Mouse (Mus musculus): ENCODE data around the gene Klhl42. TPM values are rescaled to one million over a fixed set of nuclear protein-coding genes. Genes with fewer than 3 reads are reported as not detected.
A peak's percentile ranks its signal among the peaks of the same experiment; 100 is the strongest.

The Klhl42 gene
- polyA plus RNA-seq, 1 experiment = 3.9 TPM

DNA sequence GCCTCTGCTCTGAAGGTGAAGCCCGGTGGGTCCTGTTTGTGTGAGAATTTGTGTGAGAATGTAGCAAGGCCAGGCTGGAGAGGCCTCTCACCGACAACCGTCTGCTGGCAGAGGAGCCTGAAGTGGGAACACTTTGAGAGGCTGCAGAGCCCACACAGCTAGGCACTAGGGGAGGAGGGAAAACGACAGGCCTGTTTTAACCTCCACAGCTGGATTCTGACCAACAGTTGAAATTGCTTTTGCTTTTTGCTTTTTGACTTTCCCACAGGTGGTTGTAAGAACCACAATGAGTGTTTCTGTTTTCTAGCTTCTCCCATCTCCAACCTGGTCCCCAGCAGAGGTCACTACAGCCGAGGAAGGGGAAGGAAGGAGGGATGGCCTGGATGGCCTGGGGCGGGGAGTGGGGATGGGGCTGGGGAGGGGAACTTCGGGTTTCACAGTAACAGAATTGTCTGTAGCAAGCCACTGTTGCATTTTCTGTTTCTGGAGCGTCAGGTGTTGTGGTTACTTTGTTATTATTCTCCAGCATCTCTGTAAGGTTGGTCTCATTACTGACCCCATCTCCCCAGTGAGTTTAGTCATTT lies 6.3 kb downstream of the Klhl42 start:
- Histone ChIP-seq H3K4me3 (ENCODE audit: low read depth, low read length) (no peak overlapping the region), H3K4me1 (ENCODE audit: control insufficient read depth, insufficient read depth, insufficient read length, low read length) (0 out of 2 replicates have a peak, but pooled peaks cover 1% of the 10 kb centered on the region), H3K27ac (ENCODE audit: insufficient read depth, low read depth, low read length) (no peak overlapping the region), H3K36me3 (ENCODE audit: control insufficient read depth, insufficient read depth, low read length) (peaks cover 4% of the 10 kb centered on the region), H3K27me3 (ENCODE audit: control insufficient read depth, insufficient read depth, low read length) (no peaks in the 10 kb centered on the region)
- TF ChIP-seq CTCF (IDR thresholded peaks at IDR 0.05; ENCODE audit: extremely low read depth, insufficient read length, insufficient replicate concordance, low read depth, low read length) (no peak), POLR2A (IDR thresholded peaks at IDR 0.05; ENCODE audit: low read depth, low read length) (no peak)
- 65% methylated on average over 8 of the region's 8 CpGs for WGBS

DNA sequence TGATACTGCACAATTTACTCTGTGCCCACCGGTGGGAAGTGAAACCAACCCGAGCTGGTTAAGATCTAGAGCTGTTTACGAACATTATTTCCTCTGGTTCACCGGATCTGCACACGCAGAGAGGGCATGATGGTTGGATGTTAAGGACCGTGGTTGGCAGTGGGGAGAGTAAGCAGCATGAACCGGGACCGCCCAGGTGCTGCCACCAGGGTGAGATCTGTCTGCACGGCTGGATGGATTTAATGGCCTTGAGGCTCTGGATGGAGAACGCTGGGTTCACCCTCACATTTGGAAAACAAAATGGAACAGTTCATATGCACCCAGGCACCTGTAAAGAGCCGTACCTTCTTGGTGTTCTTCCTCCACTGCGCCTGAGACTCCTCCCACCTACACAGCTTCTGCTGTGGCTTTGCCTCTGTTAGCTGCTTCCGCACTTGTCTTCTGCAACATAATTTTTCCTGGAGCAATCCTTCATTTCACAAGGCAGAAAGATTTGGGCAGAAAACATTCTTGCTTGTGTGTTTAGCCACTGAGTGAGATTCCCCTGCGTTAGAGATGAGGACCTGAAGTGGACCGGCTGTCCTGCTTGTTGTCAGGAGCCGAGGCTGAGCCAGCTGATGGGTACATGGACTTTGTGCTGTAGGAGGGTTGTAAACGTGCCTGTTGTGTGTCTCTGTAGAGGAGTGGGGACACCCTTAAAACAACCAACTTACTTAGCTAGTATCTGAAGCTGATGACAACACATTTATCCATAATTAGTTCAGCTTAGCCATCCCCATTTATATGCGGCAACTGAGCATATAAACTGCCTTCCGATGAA lies 8.5 kb downstream of the Klhl42 start:
- Histone ChIP-seq H3K4me3 (ENCODE audit: low read depth, low read length) (peak overlapping the region; percentile 44), H3K27me3 (ENCODE audit: control insufficient read depth, insufficient read depth, low read length) (no peaks in the 10 kb centered on the region), H3K27ac (ENCODE audit: insufficient read depth, low read depth, low read length) (0 out of 2 replicates have a peak overlapping the region, but pooled peaks have one; percentile 48), H3K36me3 (ENCODE audit: control insufficient read depth, insufficient read depth, low read length) (peaks cover 8% of the 10 kb centered on the region), H3K4me1 (ENCODE audit: control insufficient read depth, insufficient read depth, insufficient read length, low read length) (no peaks in the 10 kb centered on the region)
- 41% methylated on average over 19 of the region's 19 CpGs for WGBS
- TF ChIP-seq CTCF (IDR thresholded peaks at IDR 0.05; ENCODE audit: extremely low read depth, insufficient read length, insufficient replicate concordance, low read depth, low read length) = no peak
- no peak for TF ChIP-seq POLR2A (IDR thresholded peaks at IDR 0.05; ENCODE audit: low read depth, low read length)

DNA sequence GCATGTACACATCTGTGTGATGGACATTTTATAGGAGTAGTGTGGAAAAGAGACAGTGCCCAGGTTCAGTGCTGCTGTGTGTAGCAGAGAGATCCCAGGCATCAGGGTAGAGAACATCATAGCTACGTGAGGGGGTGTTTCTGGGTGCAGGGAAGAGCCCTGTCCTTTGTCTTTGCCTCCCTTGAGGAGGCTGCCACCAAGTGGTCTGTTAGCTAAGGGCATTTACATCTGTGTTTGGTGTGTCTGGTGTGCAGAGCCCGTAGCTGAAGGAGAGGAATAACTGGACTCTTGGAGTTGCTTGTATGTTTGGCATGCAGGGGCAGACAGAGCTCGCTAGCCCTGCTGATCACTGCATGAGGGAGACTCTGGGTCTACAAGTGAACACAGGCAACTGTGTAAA lies 11.1 kb downstream of the Klhl42 start:
- H3K4me3 ChIP-seq (ENCODE audit: low read depth, low read length) = no peak overlapping the region
- H3K27me3 ChIP-seq (ENCODE audit: control insufficient read depth, insufficient read depth, low read length) = no peaks in the 10 kb centered on the region
- H3K4me1 ChIP-seq (ENCODE audit: control insufficient read depth, insufficient read depth, insufficient read length, low read length) = no peaks in the 10 kb centered on the region
- 79% methylated on average over 3 of the region's 3 CpGs for WGBS
- H3K27ac ChIP-seq (ENCODE audit: insufficient read depth, low read depth, low read length) = no peak overlapping the region
- H3K36me3 ChIP-seq (ENCODE audit: control insufficient read depth, insufficient read depth, low read length) = peaks cover 11% of the 10 kb centered on the region
- no peak for TF ChIP-seq CTCF (IDR thresholded peaks at IDR 0.05; ENCODE audit: extremely low read depth, insufficient read length, insufficient replicate concordance, low read depth, low read length)
- TF ChIP-seq POLR2A (IDR thresholded peaks at IDR 0.05; ENCODE audit: low read depth, low read length) = no peak

DNA sequence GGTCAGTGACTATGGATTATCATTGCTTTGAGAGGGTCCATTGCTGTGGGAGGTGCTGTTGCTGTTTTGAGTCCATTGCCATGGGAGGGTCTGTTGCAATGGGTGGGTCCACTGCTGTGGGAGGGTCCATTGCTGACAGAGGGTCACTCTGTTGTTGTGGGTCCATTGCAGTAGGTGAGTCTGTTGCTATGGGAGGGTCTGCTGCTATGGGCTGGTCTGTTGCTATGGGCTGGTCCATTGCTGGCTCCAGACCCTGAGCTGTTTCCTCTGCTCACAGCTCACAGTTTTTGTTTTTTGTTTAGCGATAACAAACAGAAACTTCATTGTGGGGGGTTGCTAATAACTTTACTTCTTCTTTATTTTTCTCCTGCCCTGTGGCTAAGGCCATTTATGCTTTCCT lies 14.3 kb downstream of the Klhl42 start:
- Histone ChIP-seq H3K27ac (ENCODE audit: insufficient read depth, low read depth, low read length) (no peak overlapping the region), H3K27me3 (ENCODE audit: control insufficient read depth, insufficient read depth, low read length) (no peaks in the 10 kb centered on the region), H3K36me3 (ENCODE audit: control insufficient read depth, insufficient read depth, low read length) (peaks cover 28% of the 10 kb centered on the region), H3K4me3 (ENCODE audit: low read depth, low read length) (no peak overlapping the region), H3K4me1 (ENCODE audit: control insufficient read depth, insufficient read depth, insufficient read length, low read length) (no peaks in the 10 kb centered on the region)
- TF ChIP-seq POLR2A (IDR thresholded peaks at IDR 0.05; ENCODE audit: low read depth, low read length) (no peak), CTCF (IDR thresholded peaks at IDR 0.05; ENCODE audit: extremely low read depth, insufficient read length, insufficient replicate concordance, low read depth, low read length) (no peak)
- WGBS = 94% methylated on average over 1 of the region's 1 CpGs

DNA sequence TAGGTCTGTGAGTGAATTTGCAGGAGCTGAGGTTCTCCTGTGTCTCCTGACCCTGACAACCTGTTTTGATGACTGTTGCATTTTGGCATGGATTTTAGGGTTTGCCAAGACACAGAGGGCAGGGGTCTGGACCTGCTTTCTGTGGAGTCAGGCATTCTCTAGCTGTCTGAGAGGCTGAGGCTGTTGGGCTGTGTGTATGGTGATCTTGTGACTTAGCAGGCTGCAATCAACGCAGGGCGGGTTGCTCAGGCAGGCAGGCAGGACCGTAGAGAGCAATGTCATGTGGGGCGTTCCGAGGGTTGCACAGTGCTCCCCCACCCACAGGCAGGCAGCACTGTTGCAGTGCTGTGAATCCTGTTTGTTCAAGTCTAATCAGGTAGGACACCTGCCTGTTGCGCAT lies 15.5 kb downstream of the Klhl42 start:
- H3K4me1 ChIP-seq (ENCODE audit: control insufficient read depth, insufficient read depth, insufficient read length, low read length) = no peaks in the 10 kb centered on the region
- H3K36me3 ChIP-seq (ENCODE audit: control insufficient read depth, insufficient read depth, low read length) = peaks cover 27% of the 10 kb centered on the region
- H3K27ac ChIP-seq (ENCODE audit: insufficient read depth, low read depth, low read length) = no peak overlapping the region
- no peak overlapping the region for H3K4me3 ChIP-seq (ENCODE audit: low read depth, low read length)
- no peak for TF ChIP-seq POLR2A (IDR thresholded peaks at IDR 0.05; ENCODE audit: low read depth, low read length)
- no peaks in the 10 kb centered on the region for H3K27me3 ChIP-seq (ENCODE audit: control insufficient read depth, insufficient read depth, low read length)
- 92% methylated on average over 6 of the region's 6 CpGs for WGBS

DNA sequence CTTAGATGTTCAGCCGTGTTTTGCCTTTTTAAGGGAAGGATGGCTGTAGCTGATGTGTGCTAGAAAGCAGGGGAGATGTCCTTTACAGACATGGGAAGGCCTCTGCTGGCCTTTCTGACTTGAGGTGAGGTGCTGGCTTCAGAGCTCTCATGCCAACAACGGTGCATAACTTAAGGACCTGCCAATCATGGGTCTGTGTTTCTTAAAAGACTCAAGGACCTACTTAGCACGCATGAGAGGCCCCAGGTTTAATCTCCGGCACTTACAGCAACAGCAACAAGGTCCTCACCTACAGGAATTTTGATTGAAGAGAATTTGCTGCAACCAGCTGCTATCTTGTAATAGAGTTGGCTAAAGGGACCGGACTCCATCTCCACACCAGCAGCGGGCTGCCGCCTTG lies 18.1 kb downstream of the Klhl42 start:
- Histone ChIP-seq H3K27me3 (ENCODE audit: control insufficient read depth, insufficient read depth, low read length) (no peaks in the 10 kb centered on the region), H3K4me3 (ENCODE audit: low read depth, low read length) (no peak overlapping the region), H3K4me1 (ENCODE audit: control insufficient read depth, insufficient read depth, insufficient read length, low read length) (no peaks in the 10 kb centered on the region), H3K27ac (ENCODE audit: insufficient read depth, low read depth, low read length) (no peak overlapping the region), H3K36me3 (ENCODE audit: control insufficient read depth, insufficient read depth, low read length) (peaks cover 31% of the 10 kb centered on the region)
- WGBS = 93% methylated on average over 7 of the region's 7 CpGs
- TF ChIP-seq POLR2A (IDR thresholded peaks at IDR 0.05; ENCODE audit: low read depth, low read length) = no peak
- no peak for TF ChIP-seq CTCF (IDR thresholded peaks at IDR 0.05; ENCODE audit: extremely low read depth, insufficient read length, insufficient replicate concordance, low read depth, low read length)

DNA sequence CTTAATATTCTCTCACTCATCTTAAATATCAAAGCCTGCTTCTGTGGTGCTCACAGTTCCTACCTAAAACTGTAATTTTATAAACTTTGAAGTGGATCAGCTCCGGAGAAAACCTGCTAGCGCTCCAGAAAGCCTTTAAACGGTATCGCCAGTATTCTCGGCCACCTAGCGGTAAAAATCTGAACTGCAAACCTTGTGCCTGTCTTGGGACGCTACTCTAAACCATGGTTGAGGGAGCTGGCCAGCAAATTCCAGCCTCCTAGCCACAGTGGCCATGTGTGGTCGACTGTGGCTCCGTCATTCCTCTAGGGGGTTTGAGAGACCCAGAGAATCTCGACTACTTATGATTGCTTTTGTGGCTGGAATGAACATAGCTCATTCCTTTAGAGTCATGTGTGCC lies 25.4 kb downstream of the Klhl42 start:
- peak; percentile 70; the same call in 1 of the 2 replicates for TF ChIP-seq CTCF (IDR thresholded peaks at IDR 0.05; ENCODE audit: extremely low read depth, insufficient read length, insufficient replicate concordance, low read depth, low read length)
- no peak for TF ChIP-seq POLR2A (IDR thresholded peaks at IDR 0.05; ENCODE audit: low read depth, low read length)
- Histone ChIP-seq H3K27me3 (ENCODE audit: control insufficient read depth, insufficient read depth, low read length) (no peaks in the 10 kb centered on the region), H3K4me1 (ENCODE audit: control insufficient read depth, insufficient read depth, insufficient read length, low read length) (no peaks in the 10 kb centered on the region), H3K36me3 (ENCODE audit: control insufficient read depth, insufficient read depth, low read length) (peaks cover 5% of the 10 kb centered on the region), H3K4me3 (ENCODE audit: low read depth, low read length) (no peak overlapping the region), H3K27ac (ENCODE audit: insufficient read depth, low read depth, low read length) (no peak overlapping the region)
- 11% methylated on average over 10 of the region's 10 CpGs for WGBS
